Comparison of ENCODE assay signal across 17 mouse cellular contexts in the genomic region with DNA sequence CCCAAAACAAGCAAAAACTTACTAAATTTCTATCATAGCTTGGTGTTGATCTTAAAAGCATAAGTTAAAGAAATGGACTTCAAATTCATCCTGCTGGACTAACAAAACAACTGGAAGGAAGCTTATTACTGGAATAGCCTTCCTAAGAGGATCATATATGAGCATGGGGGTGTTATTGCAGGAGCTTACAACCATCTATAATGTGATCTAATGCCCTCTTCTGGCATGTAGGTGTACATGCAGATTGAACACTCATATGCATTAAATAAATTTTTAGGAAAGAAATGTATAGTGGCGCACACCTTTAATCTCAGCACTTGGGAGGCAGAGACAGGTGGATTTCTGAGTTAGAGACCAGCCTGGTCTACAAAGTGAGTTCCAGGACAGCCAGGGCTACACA. TPM values are rescaled to one million over a fixed set of nuclear protein-coding genes. Genes with fewer than 3 reads are reported as not detected.
DNase-seq lines count a peak whose midpoint lies in the region; ATAC-seq and TF ChIP-seq lines count a peak whose summit lies in the region.
"Had no signal": no experiment of that assay in that cellular context is flagged by ENCODE, and none has a peak within 500 bp of the region (broad histone marks: within the 10 kb centered on the region; RNA-seq: fewer than 3 reads in every experiment).

No protein-coding gene starts in this region.

- peak; percentile 55 for DNase-seq in retina, adult 2 months (ENCODE audit: low read depth, low spot score)
- DNase-seq in retina, embryonic 14.5 days (ENCODE audit: low spot score), result no peak
- no peak for DNase-seq in Patski (ENCODE audit: low read depth, low spot score)
- DNase-seq in frontal cortex, postnatal 14 days (ENCODE audit: low spot score in 2 of 2), result no peak
- DNase-seq: cerebellum, adult 11 months; cerebellum, postnatal 25 days; heart, adult 18-20 months; kidney, adult 11 months had no signal

- no peak overlapping the region for H3K27ac ChIP-seq in intestine, postnatal 0 days (ENCODE audit: low read depth, low read length)
- H3K27ac ChIP-seq in intestine, embryonic 15.5 days, result no peak overlapping the region
- H3K27ac ChIP-seq: forebrain, embryonic 15.5 days; hindbrain, embryonic 12.5 days; lung, embryonic 15.5 days; neural tube, embryonic 13.5 days had no signal

- in situ Hi-C loops in Patski (cut with MboI; ENCODE audit: low pct_unique_long_range_greater_than_20kb), result loop anchor here (5.0 kb wide), 2 partner anchors 78 to 97 kb away; a partner anchor contains a TSS

- H3K36me3 ChIP-seq in intestine, postnatal 0 days (ENCODE audit: control insufficient read depth, insufficient read depth), result no peaks in the 10 kb centered on the region
- H3K36me3 ChIP-seq in intestine, embryonic 15.5 days, result no peaks in the 10 kb centered on the region
- H3K36me3 ChIP-seq: forebrain, embryonic 15.5 days; hindbrain, embryonic 12.5 days; lung, embryonic 15.5 days; neural tube, embryonic 13.5 days had no signal

- WGBS in intestine, postnatal 0 days, result 97% methylated on average over 1 of the region's 1 CpGs
- 93% methylated on average over 1 of the region's 1 CpGs for WGBS in intestine, embryonic 15.5 days

- no peaks in the 10 kb centered on the region for H3K9me3 ChIP-seq in intestine, postnatal 0 days (ENCODE audit: control insufficient read depth)
- H3K9me3 ChIP-seq in intestine, embryonic 15.5 days, result no peaks in the 10 kb centered on the region
- H3K9me3 ChIP-seq: forebrain, embryonic 15.5 days; hindbrain, embryonic 12.5 days; lung, embryonic 15.5 days; megakaryocyte, embryonic 14.5 days; neural tube, embryonic 13.5 days had no signal

- TF ChIP-seq CTCF in intestine, postnatal 0 days (IDR thresholded peaks at IDR 0.05; ENCODE audit: low read depth), result peak; percentile 32; the same call in 1 of the 2 replicates
- peak; percentile 46 for TF ChIP-seq CTCF in Patski (IDR thresholded peaks at IDR 0.05)

- no peaks in the 10 kb centered on the region for H3K4me1 ChIP-seq in intestine, postnatal 0 days (replicated peaks; ENCODE audit: control insufficient read depth, insufficient read depth, low read length)
- H3K4me1 ChIP-seq in intestine, embryonic 15.5 days (replicated peaks), result no peaks in the 10 kb centered on the region
- H3K4me1 ChIP-seq: hindbrain, embryonic 12.5 days; neural tube, embryonic 13.5 days had no signal

- no peak overlapping the region for H3K4me3 ChIP-seq in intestine, postnatal 0 days (ENCODE audit: low read depth, low read length)
- H3K4me3 ChIP-seq in intestine, embryonic 15.5 days (replicated peaks), result no peak overlapping the region
- H3K4me3 ChIP-seq: forebrain, embryonic 15.5 days; hindbrain, embryonic 12.5 days; lung, embryonic 15.5 days; megakaryocyte, embryonic 14.5 days; neural tube, embryonic 13.5 days had no signal

- no peak overlapping the region for H3K9ac ChIP-seq in intestine, postnatal 0 days (ENCODE audit: low read depth, low read length)
- no peak overlapping the region for H3K9ac ChIP-seq in intestine, embryonic 15.5 days
- H3K9ac ChIP-seq: forebrain, embryonic 15.5 days; hindbrain, embryonic 12.5 days; lung, embryonic 15.5 days; neural tube, embryonic 13.5 days had no signal

- no peaks in the 10 kb centered on the region for H3K27me3 ChIP-seq in intestine, postnatal 0 days (replicated peaks; ENCODE audit: control insufficient read depth, insufficient read depth, low read length)
- no peaks in the 10 kb centered on the region for H3K27me3 ChIP-seq in intestine, embryonic 15.5 days (replicated peaks)
- no peaks in the 10 kb centered on the region for H3K27me3 ChIP-seq in Patski
- H3K27me3 ChIP-seq: forebrain, embryonic 15.5 days; hindbrain, embryonic 12.5 days; lung, embryonic 15.5 days; megakaryocyte, embryonic 14.5 days; neural tube, embryonic 13.5 days had no signal

- H3K4me2 ChIP-seq in intestine, postnatal 0 days (replicated peaks; ENCODE audit: low read depth), result no peak overlapping the region
- H3K4me2 ChIP-seq in intestine, embryonic 15.5 days (replicated peaks), result no peak overlapping the region
- H3K4me2 ChIP-seq: forebrain, embryonic 15.5 days; hindbrain, embryonic 12.5 days; lung, embryonic 15.5 days; neural tube, embryonic 13.5 days had no signal

- CTCF ChIA-PET in Patski (lab: Charles Lee), result interaction anchor here (0.7 to 1.9 kb wide), 17 partner anchors 9 to 123 kb away, joined by 3 to 8 read pairs (median 3); a partner anchor contains a TSS

- ATAC-seq in intestine, postnatal 0 days, result no peak
- no peak for ATAC-seq in intestine, embryonic 15.5 days
- ATAC-seq in Patski, result no peak
- ATAC-seq in monocyte, adult 5-6 weeks (replicated peaks; ENCODE audit: insufficient number of reproducible peaks, low FRiP score, low TSS enrichment, poor library complexity, severe bottlenecking), result no peak
- ATAC-seq: forebrain, embryonic 15.5 days; midbrain, embryonic 16.5 days had no signal

- POLR2A ChIA-PET in Patski (lab: Charles Lee), result no interaction called here

RNA-seq across cellular contexts. Expression of a gene that starts 30.8 kb away (rescaled TPM):
- 71.7 and 75.1 TPM in 2 replicates for polyA plus RNA-seq in intestine, postnatal 0 days (2015; fragmentation: Nextera tagmentation; extraction: Ambion mirVana)
- 149 and 178 TPM in 2 replicates for polyA plus RNA-seq in intestine, embryonic 15.5 days (2015; fragmentation: Nextera tagmentation; extraction: Ambion mirVana)
- 224 TPM for polyA plus RNA-seq in Patski (2021)
- 108 to 150 TPM (median 134 TPM) in 3 replicates for total RNA-seq in monocyte, adult 5-6 weeks (2017)

RNA-seq across cellular contexts. Expression of a gene that starts 36.0 kb away (rescaled TPM):
- 18.9 and 23.8 TPM in 2 replicates for polyA plus RNA-seq in intestine, postnatal 0 days (2015; fragmentation: Nextera tagmentation; extraction: Ambion mirVana)
- 28.0 and 30.1 TPM in 2 replicates for polyA plus RNA-seq in intestine, embryonic 15.5 days (2015; fragmentation: Nextera tagmentation; extraction: Ambion mirVana)
- polyA plus RNA-seq in Patski (2021), result 118 TPM
- total RNA-seq in monocyte, adult 5-6 weeks (2017), result 73.1 to 144 TPM (median 131 TPM) in 3 replicates

RNA-seq across cellular contexts. Expression of a gene that starts 55.3 kb away (rescaled TPM):
- 0.90 TPM in 2 replicates for polyA plus RNA-seq in intestine, postnatal 0 days (2015; fragmentation: Nextera tagmentation; extraction: Ambion mirVana)
- 1.5 and 1.9 TPM in 2 replicates for polyA plus RNA-seq in intestine, embryonic 15.5 days (2015; fragmentation: Nextera tagmentation; extraction: Ambion mirVana)
- polyA plus RNA-seq in Patski (2021), result 1.2 TPM
- total RNA-seq in monocyte, adult 5-6 weeks (2017), result not detected in 3 replicates
